Mouse (Mus musculus) right cerebral cortex, adult 2 months (tissue): Measurements from ENCODE around the gene Bsn.
A peak's percentile ranks its signal among the peaks of the same experiment; 100 is the strongest.

ENCODE experiments used
- DNase-seq, 2 experiments: peaks; one replicate each; pipeline ENCODE4 v3.0.0; 2021 to 2022; ENCODE audit warnings: low spot score in 2 of 2

Bsn gene

DNA sequence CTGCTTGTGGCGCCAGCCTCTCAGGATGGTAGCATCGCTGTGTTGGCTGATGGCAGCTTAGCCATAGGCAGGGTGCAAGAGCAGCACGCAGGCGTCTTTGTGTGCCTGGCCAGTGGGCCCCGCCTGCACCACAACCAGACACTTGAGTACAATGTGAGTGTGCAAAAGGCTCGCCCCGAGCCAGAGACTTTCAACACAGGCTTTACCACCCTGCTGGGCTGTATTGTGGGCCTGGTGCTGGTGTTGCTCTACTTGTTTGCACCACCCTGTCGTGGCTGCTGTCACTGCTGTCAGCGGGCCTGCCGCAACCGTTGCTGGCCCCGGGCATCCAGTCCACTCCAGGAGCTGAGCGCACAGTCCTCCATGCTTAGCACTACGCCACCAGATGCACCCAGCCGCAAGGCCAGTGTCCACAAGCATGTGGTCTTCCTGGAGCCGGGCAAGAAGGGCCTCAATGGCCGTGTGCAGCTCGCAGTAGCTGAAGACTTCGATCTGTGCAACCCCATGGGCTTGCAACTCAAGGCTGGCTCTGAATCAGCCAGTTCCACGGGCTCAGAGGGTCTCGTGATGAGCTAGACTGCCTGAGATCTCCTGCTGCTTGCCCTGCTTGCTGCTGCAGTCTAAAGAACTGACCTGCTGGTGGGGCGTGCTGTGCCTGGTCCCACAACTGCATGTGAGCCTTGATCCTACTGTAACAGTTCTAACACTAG lies 135.7 kb downstream of the Bsn start:
- no peak for DNase-seq

DNA sequence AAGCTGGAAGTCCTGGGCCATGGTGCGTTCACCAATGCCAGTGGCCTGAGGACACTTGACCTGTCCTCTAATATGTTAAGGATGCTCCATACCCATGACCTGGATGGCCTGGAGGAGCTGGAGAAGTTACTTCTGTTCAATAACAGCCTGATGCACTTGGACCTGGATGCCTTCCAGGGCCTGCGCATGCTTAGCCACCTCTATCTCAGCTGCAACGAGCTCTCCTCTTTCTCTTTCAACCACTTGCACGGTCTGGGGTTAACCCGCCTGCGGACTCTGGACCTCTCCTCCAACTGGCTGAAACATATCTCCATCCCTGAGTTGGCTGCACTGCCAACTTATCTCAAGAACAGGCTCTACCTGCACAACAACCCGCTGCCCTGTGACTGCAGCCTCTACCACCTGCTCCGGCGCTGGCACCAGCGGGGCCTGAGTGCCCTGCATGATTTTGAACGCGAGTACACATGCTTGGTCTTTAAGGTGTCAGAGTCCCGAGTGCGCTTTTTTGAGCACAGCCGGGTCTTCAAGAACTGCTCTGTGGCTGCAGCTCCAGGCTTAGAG lies 136.4 kb downstream of the Bsn start:
- no peak for DNase-seq

DNA sequence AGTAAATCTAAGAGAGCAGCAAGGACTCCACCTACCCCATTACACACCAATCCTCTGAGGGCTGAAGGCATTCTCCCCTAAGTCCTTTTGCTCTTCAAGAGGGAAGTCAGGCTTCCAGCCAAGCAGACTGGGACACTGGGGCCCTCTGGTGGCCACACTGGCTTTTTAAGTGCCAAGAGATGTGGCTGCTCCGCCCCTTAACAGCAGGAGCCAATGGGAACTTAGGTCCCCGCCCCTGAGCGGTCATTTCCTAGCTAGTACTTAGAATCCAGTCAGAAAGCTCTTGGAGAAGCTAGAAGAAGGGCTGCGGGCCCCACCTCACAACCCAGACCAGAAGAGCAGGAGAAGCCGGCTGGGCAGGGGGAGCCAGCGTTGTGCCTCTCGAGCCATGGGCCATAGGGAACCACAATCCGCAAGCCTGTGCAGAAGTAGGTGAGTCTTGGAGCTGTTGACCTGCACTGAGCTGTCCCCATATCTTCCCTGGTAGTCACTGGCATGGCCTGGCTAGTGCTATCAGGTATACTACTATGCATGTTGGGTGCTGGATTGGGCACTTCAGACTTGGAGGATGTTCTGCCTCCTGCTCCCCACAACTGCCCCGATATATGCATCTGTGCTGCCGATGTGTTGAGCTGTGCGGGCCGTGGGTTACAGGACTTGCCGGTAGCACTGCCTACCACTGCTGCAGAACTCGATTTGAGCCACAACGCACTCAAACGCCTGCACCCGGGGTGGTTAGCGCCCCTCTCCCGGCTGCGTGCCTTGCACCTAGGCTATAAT lies 137.1 kb downstream of the Bsn start, which contains the start of gene Amigo3:
TSS of gene Amigo3 (plus strand) at position 275 of the 780 bp plus-strand sequence.
- DNase-seq = peak; percentile 98 to 99

DNA sequence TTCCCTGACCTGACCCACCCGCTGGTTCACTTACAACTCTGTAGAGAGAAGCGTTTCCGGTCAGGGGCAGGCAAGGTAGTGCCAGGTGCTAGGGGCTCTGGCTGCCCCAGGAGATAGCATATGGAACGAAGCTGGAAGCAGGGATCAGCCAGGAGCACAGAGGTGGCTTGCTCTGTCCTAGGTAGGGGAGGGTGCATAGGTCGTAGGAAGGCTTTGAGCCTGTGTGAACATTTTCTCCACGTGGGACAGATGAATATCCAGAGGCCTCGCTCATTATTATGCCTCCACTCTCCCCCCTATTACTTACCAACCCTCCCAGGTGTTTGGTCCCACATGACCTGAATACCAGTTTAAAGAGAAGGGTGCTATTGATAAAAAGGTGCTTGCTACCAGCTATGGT lies 137.8 kb downstream of the Bsn start:
- DNase-seq = no peak

DNA sequence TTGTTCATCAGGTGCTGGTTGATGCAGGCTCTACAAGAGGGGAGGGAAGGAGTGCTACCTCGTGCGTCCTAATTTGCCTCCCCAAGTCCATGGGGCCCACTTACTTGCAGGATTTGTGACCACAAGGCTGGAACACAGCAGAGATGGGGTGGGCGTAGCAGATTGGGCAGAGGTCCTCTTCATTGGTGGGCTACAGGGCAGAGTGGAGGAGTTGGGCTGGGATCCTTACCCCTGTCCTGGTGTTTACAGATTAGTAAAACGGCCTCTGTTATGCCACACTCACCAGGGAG lies 138.3 kb downstream of the Bsn start:
- no peak for DNase-seq

DNA sequence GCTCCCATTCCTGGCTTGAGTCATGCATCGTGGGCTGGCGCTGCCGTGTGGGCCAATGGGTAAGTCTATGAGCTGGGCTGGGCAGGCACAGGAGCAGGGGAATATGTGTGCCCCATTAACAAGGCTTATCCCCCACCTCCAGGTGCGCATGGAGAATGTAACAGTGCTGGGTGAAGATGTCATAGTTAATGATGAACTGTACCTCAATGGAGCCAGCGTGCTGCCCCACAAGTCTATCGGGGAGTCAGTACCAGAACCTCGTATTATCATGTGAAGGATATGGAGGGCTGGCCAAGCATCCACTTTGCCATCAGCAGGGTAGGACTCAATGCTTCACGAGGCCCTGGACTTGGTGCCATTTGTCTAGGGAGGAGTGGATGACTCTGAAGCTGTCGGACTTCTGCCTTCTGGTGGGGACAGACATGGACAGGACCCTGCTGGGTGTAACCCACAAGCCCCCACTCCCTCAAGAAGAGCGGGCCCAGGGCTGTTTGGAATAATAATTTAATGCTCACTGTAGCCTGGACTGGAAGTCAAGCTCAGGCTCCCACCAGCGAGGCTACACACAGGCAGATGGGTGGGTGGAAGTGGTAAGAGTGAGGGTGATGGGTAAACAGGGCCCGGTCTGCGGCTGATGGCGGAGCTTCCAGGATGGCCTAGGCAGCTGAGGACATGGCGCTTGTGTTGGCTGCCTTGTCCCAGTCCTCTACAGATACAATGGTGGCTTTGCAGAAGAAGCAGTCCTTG lies 138.8 kb downstream of the Bsn start:
- no peak for DNase-seq

DNA sequence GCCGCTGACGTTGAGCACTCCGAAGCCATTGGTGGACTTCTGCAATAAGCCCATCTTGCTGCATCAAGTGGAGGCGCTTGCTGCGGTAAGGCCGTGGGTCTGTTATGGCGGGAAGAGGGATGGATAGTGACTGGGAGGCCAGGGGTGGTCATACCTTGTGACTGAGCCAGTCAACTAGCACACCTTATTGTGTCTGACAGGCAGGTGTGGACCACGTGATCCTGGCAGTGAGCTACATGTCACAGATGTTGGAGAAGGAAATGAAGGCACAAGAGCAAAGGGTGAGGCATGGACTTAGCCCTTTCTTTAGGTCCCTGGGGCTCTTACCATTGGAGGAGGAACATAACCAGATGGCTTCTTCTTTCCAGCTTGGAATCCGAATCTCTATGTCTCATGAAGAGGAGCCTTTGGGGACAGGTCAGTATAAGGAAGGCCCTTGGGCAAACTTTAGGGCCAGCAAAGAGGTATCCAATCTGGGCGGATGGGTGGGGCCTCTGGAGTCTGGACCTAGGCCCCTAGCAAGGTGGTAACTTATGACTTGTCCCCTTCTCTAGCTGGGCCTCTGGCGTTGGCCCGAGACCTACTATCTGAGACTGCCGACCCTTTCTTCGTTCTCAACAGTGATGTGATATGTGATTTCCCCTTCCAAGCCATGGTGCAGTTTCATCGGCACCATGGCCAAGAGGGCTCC lies 140.5 kb downstream of the Bsn start:
- no peak for DNase-seq

DNA sequence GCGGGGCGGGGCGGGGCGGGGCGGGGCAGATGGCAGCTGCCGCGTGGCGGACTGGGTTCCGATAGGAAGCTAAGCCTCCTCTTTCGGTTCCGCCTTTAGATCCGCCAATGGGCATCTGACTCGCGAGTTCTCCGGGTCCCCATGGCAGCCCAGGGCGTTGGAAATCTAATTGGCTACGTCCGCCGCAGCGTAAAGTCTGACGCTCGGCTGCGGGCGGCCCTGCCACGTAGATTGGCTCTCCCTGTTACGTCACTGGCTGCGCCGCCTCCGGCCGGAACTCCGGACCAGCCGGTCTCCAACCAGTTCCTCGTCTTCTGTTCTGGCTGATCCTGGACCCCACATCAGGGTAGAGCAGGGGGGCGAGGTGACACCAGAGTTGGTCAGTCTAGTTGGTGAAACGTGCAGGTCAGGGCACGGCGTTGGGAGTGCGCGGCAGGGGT lies 141.1 kb downstream of the Bsn start, which contains the start of gene Gmppb:
TSS of gene Gmppb (plus strand) at position 227 of the 440 bp plus-strand sequence.
- DNase-seq = peak; percentile 96

DNA sequence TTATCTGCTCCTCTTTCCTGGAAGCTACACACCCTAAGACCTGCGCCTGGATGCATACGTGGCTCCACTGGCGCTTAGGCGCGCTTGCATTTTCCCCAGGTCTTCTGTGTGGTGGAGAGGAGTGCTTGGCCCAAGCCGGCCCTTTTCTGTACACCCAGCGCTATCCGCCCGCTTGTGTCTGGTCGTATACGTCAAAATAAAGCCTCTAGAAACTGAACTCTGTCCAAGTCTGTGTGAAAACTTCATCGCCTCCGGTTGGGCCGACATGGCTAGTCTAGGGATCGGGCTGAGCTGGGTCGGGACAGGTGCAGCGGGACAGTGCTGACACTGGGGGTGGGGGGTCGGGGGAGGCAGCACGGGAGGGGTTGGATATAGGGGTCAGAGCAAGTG lies 141.6 kb downstream of the Bsn start:
- no peak for DNase-seq

DNA sequence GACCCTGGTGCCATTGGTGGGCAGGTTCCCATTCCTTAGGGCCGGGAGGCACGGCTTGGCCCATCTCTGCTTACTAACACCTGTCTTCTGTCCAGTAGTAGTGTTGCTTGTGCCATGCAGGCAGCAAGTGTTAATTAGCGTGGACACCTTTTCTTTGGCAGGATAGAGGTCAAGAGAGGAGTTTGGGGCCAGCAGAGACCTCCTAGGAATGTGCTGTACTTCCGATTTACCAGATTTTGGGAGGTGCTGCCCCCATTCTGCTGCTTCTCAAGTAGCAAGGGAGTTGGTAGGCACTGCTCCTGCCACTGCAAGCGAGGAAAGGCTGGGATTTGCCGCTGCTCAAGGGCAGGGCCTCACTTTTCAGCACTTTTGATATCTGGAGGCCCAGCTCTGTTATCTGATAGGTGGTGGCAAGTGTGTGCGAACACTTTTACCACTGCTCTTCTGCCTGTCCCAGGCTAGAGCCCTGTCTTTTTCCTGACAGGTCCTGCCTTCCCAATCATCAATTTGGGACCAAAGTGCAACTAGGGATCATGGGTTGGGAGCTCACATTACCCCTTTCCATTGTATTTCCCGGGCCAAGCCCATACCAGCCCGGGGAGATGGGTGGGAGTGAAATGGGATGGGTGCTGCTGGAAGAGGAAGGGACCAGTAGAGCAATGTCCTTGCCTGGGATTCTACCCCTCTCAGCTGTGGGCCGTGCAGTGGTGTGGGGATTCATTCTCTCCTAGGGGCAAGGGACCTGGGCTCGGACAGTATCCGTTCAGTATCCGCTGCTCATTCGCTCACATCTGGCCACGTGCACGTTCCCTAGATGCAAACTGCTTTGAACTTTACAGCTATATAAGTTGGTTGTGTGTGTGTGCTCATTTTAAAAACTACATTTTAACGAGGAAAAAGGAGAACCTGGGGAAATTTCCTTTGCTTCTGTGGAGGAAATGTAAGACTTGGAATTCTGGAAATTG lies 142.3 kb downstream of the Bsn start:
- DNase-seq = no peak

DNA sequence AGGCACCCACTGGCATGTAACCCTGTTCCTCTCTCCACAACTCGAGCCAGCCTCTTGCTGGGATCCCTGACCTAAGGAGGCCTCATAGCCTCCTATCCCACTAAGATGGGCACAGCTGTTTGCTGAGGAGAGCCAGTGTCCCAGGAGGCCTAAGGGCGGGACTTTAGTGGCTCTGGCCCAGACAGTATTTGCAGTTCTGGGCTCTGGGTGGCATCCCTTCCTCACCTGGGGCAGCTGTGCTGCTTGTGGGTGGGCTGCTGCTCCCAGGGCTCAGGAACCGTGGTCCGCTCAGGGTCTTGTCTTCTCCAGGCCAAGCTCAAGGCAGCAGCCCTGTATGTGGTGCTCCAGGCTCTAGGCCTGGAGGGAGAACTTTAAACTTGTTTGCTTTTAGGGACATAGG lies 143.6 kb downstream of the Bsn start:
- DNase-seq = no peak
